Mouse (Mus musculus): ENCODE measurements around the gene Ephb4.

Gene Ephb4

GRCm38 (mm10) chr5:137349384-137350204 lies at the start of gene Ephb4:
Gene Ephb4 (plus strand): TSS chr5:137350109.
- DNase-seq (ENCODE audit: low read depth, low spot score) = peak; percentile 95

GRCm38 (mm10) chr5:137301253-137301652 lies 48.7 kb upstream of the Ephb4 start:
- DNase-seq (ENCODE audit: low read depth, low spot score) = no peak

GRCm38 (mm10) chr5:137303609-137304008 lies 46.3 kb upstream of the Ephb4 start:
- DNase-seq (ENCODE audit: low read depth, low spot score) = no peak

GRCm38 (mm10) chr5:137304165-137304564 lies 45.7 kb upstream of the Ephb4 start:
- DNase-seq (ENCODE audit: low read depth, low spot score) = no peak

- DNase-seq (ENCODE audit: low read depth, low spot score) = no peak
These were observed 45.1 kb upstream of the Ephb4 start for GRCm38 (mm10) chr5:137304816-137305215.

- DNase-seq (ENCODE audit: low read depth, low spot score) = no peak
These were observed 44.1 kb upstream of the Ephb4 start for GRCm38 (mm10) chr5:137305822-137306221.

- DNase-seq (ENCODE audit: low read depth, low spot score) = no peak
These were observed 43.4 kb upstream of the Ephb4 start for GRCm38 (mm10) chr5:137306439-137307005.

- DNase-seq (ENCODE audit: low read depth, low spot score) = peak; percentile 98
These were observed 42.6 kb upstream of the Ephb4 start, which contains the start of gene Srrt for GRCm38 (mm10) chr5:137307071-137307912. Gene Srrt (minus strand): TSS chr5:137307674.

GRCm38 (mm10) chr5:137308356-137308755 lies 41.6 kb upstream of the Ephb4 start:
- DNase-seq (ENCODE audit: low read depth, low spot score) = no peak

- no peak for DNase-seq (ENCODE audit: low read depth, low spot score)
These were observed 36.3 kb upstream of the Ephb4 start for GRCm38 (mm10) chr5:137313466-137314192.

- DNase-seq (ENCODE audit: low read depth, low spot score) = peak; percentile 95
These were observed 35.5 kb upstream of the Ephb4 start, which contains the start of gene Trip6 for GRCm38 (mm10) chr5:137314193-137315083. Gene Trip6 (minus strand): TSS chr5:137314404.

GRCm38 (mm10) chr5:137315084-137315903 lies 34.6 kb upstream of the Ephb4 start:
- peak; percentile 28 for DNase-seq (ENCODE audit: low read depth, low spot score)

GRCm38 (mm10) chr5:137317361-137317760 lies 32.5 kb upstream of the Ephb4 start:
- DNase-seq (ENCODE audit: low read depth, low spot score) = no peak

GRCm38 (mm10) chr5:137318570-137318969 lies 31.3 kb upstream of the Ephb4 start:
- no peak for DNase-seq (ENCODE audit: low read depth, low spot score)

GRCm38 (mm10) chr5:137320996-137321395 lies 28.9 kb upstream of the Ephb4 start:
- DNase-seq (ENCODE audit: low read depth, low spot score) = no peak

- no peak for DNase-seq (ENCODE audit: low read depth, low spot score)
These were observed 19.0 kb upstream of the Ephb4 start for GRCm38 (mm10) chr5:137330910-137331309.

GRCm38 (mm10) chr5:137332857-137333511 lies 16.9 kb upstream of the Ephb4 start:
- no peak for DNase-seq (ENCODE audit: low read depth, low spot score)

- peak; percentile 94 for DNase-seq (ENCODE audit: low read depth, low spot score)
These were observed 16.3 kb upstream of the Ephb4 start, which contains the start of gene Slc12a9 for GRCm38 (mm10) chr5:137333512-137334174. Gene Slc12a9 (minus strand): TSS chr5:137333597.

All from mesoderm, embryonic 11.5 days (tissue).